Mouse (Mus musculus) kidney, embryonic 16.5 days (tissue): Measurements from ENCODE around the gene Exoc3l4. TPM values are rescaled to one million over a fixed set of nuclear protein-coding genes. Genes with fewer than 3 reads are reported as not detected.

Experiments used
- ATAC-seq: fragments of 200-750 bp; cut with Nextera tagmentation; 2 replicates; pipeline ENCODE4 v1.8.0; 2017; ENCODE audit warnings: moderate TSS enrichment; ENCODE audit not compliant: low FRiP score, low TSS enrichment
- H3K27ac ChIP-seq: fragments of 300-500 bp; sonication (generic); 2 replicates; pipeline ENCODE4 v1.5.1; 2014; ENCODE audit warnings: low read length
- H3K27me3 ChIP-seq: fragments of 300-500 bp; sonication (generic); 2 replicates; pipeline ENCODE4 v1.6.1; 2014; ENCODE audit warnings: low read length, control low read depth, mixed read lengths; ENCODE audit not compliant: insufficient read depth
- H3K36me3 ChIP-seq: fragments of 300-500 bp; sonication (generic); 2 replicates; pipeline ENCODE4 v1.6.1; 2014; ENCODE audit warnings: low read length, control low read depth, mixed read lengths; ENCODE audit not compliant: insufficient read depth
- H3K4me1 ChIP-seq: fragments of 300-500 bp; sonication (generic); 2 replicates; pipeline ENCODE4 v1.6.1; 2014; ENCODE audit warnings: low read length, control low read depth, mixed read lengths; ENCODE audit not compliant: insufficient read depth
- H3K4me2 ChIP-seq: fragments of 300-500 bp; sonication (generic); replicated peaks from 2 replicates; pipeline ENCODE4 v1.6.1; 2014; ENCODE audit warnings: low read depth, low read length
- H3K4me3 ChIP-seq: fragments of 300-500 bp; sonication (generic); 2 replicates; pipeline ENCODE4 v1.5.1; 2014; ENCODE audit warnings: mild to moderate bottlenecking, low read length
- H3K9ac ChIP-seq: fragments of 300-500 bp; sonication (generic); replicated peaks from 2 replicates; pipeline ENCODE4 v1.6.1; 2014; ENCODE audit warnings: low read length
- H3K9me3 ChIP-seq: fragments of 300-500 bp; sonication (generic); 2 replicates; pipeline ENCODE4 v1.6.1; 2016; ENCODE audit warnings: low read length, control low read depth
- WGBS: fragments of 180-500 bp; shearing (Covaris S2); extraction: QIAGEN DNeasy Blood & Tissue Kit; methylation state at CpG from one replicate; pipeline ENCODE4 v1.1.7; 2014; 5-methylcytosine and 5-hydroxymethylcytosine counted together
- polyA plus RNA-seq: library from polyadenylated mRNA; unstranded; fragments of >200 nt; fragmentation: Nextera tagmentation; extraction: Ambion mirVana; gene quantifications from 2 replicates; pipeline ENCODE4 v1.2.1, GENCODE M21; 2015

Exoc3l4 gene
- polyA plus RNA-seq, 1 experiment from 2014 or later: 19.9 TPM

DNA sequence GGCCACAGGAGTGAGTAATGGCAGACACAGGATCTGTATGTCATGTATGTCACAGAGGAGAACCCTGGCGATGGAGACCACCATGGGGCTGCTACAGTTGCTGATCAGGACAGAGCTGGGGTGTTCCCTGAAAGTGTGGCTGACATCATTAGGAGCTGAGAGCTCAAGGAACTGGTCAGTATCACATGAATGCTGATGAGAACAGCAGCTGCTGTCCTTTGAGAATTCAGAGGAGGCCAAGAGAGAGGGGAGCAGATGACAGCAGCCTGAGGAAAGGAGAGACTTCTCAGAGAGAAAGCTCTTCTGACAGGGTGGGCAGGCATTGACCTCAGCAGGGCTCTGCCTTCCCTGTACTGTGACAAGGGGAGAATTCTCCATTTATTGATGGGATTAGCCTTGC is 40.9 kb downstream of the Exoc3l4 start:
- Histone ChIP-seq H3K36me3 (no peaks in the 10 kb centered on the region), H3K4me1 (peaks cover 47% of the 10 kb centered on the region), H3K27me3 (no peaks in the 10 kb centered on the region), H3K9ac (no peak overlapping the region), H3K27ac (no peak overlapping the region), H3K9me3 (no peaks in the 10 kb centered on the region), H3K4me3 (no peak overlapping the region), H3K4me2 (no peak overlapping the region)
- 75% methylated on average over 1 of the region's 1 CpGs for WGBS
- no peak for ATAC-seq

DNA sequence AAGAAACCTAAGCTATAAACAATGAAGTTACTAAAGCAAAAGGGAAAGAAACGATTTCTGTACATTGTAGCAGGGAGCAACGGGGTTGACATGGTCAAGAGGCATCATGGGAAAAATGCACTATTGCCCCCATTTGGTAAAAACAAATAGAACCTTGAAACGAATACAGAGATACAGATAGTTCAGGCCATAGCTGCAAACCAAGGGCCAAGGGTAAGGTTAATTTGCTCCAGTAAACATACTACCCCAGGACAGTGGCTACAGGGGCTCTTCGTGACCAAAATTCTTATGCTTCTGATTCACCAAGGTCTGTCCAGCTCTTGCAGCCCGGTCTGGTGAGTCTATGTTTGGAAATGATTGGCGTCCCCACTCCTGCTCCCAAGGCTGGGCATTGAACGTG is 46.8 kb downstream of the Exoc3l4 start:
- no peaks in the 10 kb centered on the region for H3K9me3 ChIP-seq
- H3K4me2 ChIP-seq: no peak overlapping the region
- H3K27me3 ChIP-seq: no peaks in the 10 kb centered on the region
- H3K27ac ChIP-seq: no peak overlapping the region
- no peak overlapping the region for H3K9ac ChIP-seq
- ATAC-seq: no peak
- peaks cover 24% of the 10 kb centered on the region for H3K4me1 ChIP-seq
- H3K4me3 ChIP-seq: no peak overlapping the region
- no peaks in the 10 kb centered on the region for H3K36me3 ChIP-seq
- 77% methylated on average over 7 of the region's 7 CpGs for WGBS

DNA sequence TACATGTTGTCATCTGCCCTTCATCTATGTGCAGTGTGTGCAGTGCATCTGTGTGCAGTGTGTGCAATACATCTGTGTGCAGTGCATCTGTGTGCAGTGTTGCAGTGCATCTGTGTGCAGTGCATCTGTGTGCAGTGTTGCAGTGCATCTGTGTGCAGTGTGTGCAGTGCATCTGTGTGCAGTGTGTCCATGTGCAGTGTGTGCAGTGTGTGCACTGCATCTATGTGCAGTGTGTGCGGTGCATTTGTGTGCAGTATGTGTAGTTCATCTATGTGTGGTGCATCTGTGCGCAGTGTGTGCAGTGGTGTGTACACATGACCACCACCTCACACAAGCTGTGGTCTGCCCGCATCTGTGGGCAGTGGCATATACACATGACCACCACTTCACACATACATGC is 49.6 kb downstream of the Exoc3l4 start:
- WGBS: 92% methylated on average over 3 of the region's 3 CpGs

DNA sequence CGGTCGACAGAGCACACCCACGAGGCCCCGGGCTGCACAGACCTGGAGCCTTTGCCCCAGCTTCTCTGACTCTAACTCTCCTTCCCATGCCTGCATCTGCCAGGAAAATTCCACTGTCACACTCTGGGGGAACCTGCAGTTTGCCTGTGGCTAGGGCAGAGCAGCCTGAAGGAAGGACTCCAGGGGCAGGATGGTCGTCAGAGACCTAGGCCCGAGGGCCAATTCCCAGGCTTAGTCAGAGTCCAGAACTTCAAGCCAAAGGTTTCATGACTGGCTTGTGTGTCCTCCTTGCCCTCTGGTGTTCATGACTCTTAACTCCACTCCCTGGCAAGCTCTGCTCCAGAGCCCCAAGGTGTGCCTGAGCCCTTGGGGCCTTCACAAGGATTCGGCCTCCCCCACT is 51.4 kb downstream of the Exoc3l4 start:
- 76% methylated on average over 7 of the region's 7 CpGs for whole genome bisulfite sequencing
- Histone ChIP-seq H3K27ac (no peak overlapping the region), H3K4me1 (0 out of 2 replicates have a peak, but pooled peaks cover 10% of the 10 kb centered on the region), H3K27me3 (no peaks in the 10 kb centered on the region), H3K4me3 (no peak overlapping the region), H3K9ac (no peak overlapping the region), H3K4me2 (no peak overlapping the region), H3K9me3 (no peaks in the 10 kb centered on the region), H3K36me3 (no peaks in the 10 kb centered on the region)
- ATAC-seq: no peak

More for the DNA sequence above, 49.6 kb downstream of the Exoc3l4 start:
- H3K9ac ChIP-seq: no peak overlapping the region
- no peak overlapping the region for H3K4me2 ChIP-seq
- no peaks in the 10 kb centered on the region for H3K27me3 ChIP-seq
- no peak overlapping the region for H3K27ac ChIP-seq
- no peaks in the 10 kb centered on the region for H3K36me3 ChIP-seq
- H3K4me1 ChIP-seq: peaks cover 10% of the 10 kb centered on the region
- no peak overlapping the region for H3K4me3 ChIP-seq
- ATAC-seq: no peak
- H3K9me3 ChIP-seq: no peaks in the 10 kb centered on the region

DNA sequence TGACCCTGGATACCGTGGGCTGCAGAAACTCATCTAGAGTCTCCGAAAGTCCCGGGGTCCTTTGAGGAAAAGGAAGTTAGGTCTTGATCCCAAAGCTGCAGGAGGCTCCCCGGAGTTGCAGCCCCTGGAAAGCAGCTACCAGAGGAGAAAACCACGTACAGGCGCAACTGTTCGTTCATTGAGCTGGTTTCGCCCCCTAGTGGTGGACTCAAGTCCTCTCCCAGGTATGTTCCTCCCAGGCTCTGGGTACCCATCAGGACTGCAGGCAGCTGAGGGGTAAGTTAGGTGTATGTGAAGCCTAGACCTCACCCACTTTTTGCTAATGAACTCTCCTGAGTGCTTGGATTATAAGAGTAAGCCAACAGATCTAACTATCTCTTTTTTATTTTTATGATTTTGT is 52.7 kb downstream of the Exoc3l4 start:
- Histone ChIP-seq H3K36me3 (no peaks in the 10 kb centered on the region), H3K4me3 (no peak overlapping the region), H3K27ac (no peak overlapping the region), H3K9me3 (no peaks in the 10 kb centered on the region), H3K9ac (no peak overlapping the region), H3K4me2 (no peak overlapping the region), H3K27me3 (no peaks in the 10 kb centered on the region), H3K4me1 (peaks cover 17% of the 10 kb centered on the region)
- 4% methylated on average over 8 of the region's 8 CpGs for WGBS
- peak; percentile 47 for ATAC-seq

DNA sequence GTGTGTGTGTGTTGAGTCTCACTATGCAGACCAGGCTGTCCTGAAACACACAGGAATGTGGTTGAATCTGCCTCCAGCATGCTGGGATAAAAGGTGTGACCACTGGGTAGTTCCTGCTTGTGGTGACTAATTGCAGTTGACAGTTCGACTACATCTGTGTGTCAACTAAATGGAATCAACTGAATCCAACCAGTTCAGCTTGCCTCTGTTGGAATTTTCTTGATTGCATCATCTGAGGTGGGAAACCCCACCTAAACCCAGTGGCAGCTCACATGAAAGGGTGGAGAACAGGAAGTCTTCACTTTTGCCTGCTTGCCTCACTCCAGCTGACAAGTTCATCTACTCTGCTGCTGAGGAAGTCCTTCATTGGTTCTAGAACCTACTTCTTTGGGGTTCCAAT is 54.3 kb downstream of the Exoc3l4 start:
- Histone ChIP-seq H3K27ac (no peak overlapping the region), H3K27me3 (no peaks in the 10 kb centered on the region), H3K9ac (no peak overlapping the region), H3K4me3 (no peak overlapping the region), H3K9me3 (no peaks in the 10 kb centered on the region), H3K4me1 (peaks cover 24% of the 10 kb centered on the region), H3K4me2 (no peak overlapping the region), H3K36me3 (no peaks in the 10 kb centered on the region)
- no peak for ATAC-seq
- WGBS: 83% methylated on average over 1 of the region's 1 CpGs

- Histone ChIP-seq H3K27me3 (no peaks in the 10 kb centered on the region), H3K27ac (no peak overlapping the region), H3K9me3 (no peaks in the 10 kb centered on the region), H3K4me2 (no peak overlapping the region), H3K4me3 (no peak overlapping the region), H3K36me3 (no peaks in the 10 kb centered on the region), H3K9ac (no peak overlapping the region), H3K4me1 (peaks cover 24% of the 10 kb centered on the region)
- WGBS: 82% methylated on average over 3 of the region's 3 CpGs
- no peak for ATAC-seq
Measured at GRCm38 (mm10) chr12:111471721-111472120, 54.9 kb downstream of the Exoc3l4 start.

DNA sequence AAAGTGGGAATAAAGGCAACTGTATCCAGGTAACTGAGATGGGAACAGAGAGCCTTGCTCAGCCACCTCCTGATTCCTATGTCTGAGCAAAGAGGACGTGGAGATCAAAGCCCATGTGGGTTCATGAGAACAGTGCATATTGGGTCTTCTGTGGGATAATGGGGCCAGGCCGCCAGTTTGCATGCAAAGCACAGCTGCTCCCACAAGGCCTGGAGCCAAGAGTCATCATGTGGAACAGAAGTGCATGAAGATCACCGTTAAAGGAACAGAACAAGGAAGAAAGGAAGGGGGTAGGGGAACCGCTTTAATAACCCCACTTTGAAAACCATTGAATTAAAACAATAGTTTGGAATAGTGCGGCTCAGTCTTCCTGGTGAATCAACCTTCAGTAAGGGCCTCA is 56.1 kb downstream of the Exoc3l4 start:
- H3K4me1 ChIP-seq: peaks cover 24% of the 10 kb centered on the region
- H3K9ac ChIP-seq: no peak overlapping the region
- H3K9me3 ChIP-seq: no peaks in the 10 kb centered on the region
- H3K36me3 ChIP-seq: no peaks in the 10 kb centered on the region
- 60% methylated on average over 5 of the region's 5 CpGs for WGBS
- no peaks in the 10 kb centered on the region for H3K27me3 ChIP-seq
- H3K4me3 ChIP-seq: no peak overlapping the region
- ATAC-seq: no peak
- H3K4me2 ChIP-seq: no peak overlapping the region
- H3K27ac ChIP-seq: peak overlapping the region; percentile 36; the same call in 1 of the 2 replicates

GRCm38 (mm10) chr12:111474384-111474783 is 57.6 kb downstream of the Exoc3l4 start:
- Histone ChIP-seq H3K36me3 (no peaks in the 10 kb centered on the region), H3K27ac (peak overlapping the region; percentile 40; the same call in 1 of the 2 replicates), H3K27me3 (no peaks in the 10 kb centered on the region; the same call in 1 of the 2 replicates), H3K9me3 (no peaks in the 10 kb centered on the region), H3K4me1 (peaks cover 34% of the 10 kb centered on the region), H3K4me2 (no peak overlapping the region), H3K4me3 (no peak overlapping the region), H3K9ac (no peak overlapping the region)
- WGBS: 98% methylated on average over 3 of the region's 3 CpGs
- peak; percentile 14; the same call in 1 of the 2 replicates for ATAC-seq

DNA sequence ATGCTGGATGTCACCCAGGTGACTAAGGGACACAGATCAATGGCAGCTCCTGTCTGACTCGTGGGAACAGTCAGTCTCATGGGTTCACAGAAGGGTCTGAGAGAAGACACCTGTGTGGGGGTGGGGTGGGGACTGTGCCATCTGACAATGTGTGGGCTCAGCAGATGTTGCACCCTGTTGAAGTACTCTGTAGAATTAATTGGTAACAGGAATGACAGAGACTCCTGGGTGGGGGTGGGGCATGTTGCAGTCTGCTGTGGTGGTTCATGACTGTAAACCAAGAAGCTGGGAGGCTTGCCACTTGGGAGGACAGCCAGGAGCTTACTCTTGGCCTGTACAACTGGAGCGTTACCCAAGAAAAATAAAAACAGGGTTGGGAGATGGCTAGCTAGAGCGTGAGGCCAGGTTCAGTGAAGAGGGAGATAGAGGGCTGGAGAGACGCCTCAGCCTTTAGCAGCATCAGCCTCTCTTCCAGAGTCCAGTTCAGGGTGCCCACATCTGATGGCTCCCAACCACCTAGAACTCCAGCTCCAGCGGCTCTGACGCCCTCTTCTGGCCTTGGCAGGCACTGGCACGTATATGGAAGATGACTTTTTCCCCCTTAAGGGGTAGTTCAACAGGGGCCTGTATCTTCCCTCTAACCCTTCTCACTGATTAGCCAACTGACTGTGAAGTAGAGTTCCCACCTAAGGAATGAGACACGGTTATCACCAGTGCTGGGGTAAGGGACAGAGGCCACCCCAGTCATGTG is 58.3 kb downstream of the Exoc3l4 start:
- WGBS: 38% methylated on average over 8 of the region's 8 CpGs
- Histone ChIP-seq H3K36me3 (no peaks in the 10 kb centered on the region), H3K4me3 (no peak overlapping the region), H3K27me3 (no peaks in the 10 kb centered on the region; the same call in 1 of the 2 replicates), H3K4me1 (peaks cover 36% of the 10 kb centered on the region), H3K27ac (peak overlapping the region; percentile 73), H3K9ac (0 out of 2 replicates have a peak overlapping the region, but pooled peaks have one; percentile 14), H3K9me3 (no peaks in the 10 kb centered on the region), H3K4me2 (no peak overlapping the region)
- peak; percentile 73 for ATAC-seq
